Mouse (Mus musculus): ENCODE measurements around the gene Rpa1. TPM values are rescaled to one million over a fixed set of nuclear protein-coding genes. Genes with fewer than 3 reads are reported as not detected.

Rpa1 gene
- polyA plus RNA-seq, 1 experiment from 2014 or later, result 146 TPM

DNA sequence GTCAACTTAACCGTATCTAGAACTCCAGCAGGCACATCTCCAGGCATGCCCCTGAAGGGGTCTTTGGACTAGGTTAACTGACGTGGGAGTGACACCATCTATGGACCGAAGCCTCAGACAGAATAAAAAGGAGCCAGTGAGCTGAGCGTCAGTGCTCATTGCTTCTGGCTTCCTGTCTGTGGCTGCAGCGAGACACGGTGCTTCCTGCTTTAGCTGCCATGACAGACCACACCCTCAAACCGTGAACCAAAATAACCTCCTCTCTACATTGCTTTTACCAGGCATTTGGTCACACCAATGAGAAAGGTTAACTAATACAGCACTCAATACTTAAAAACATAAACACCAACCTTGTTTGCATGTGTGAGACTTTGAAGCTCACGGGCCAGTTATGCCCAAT is 11.4 kb downstream of the Rpa1 start:
- DNase-seq (ENCODE audit: low spot score) (no peak), ATAC-seq (replicated peaks; ENCODE audit: low FRiP score) (no peak)
- no peak overlapping the region for H3K4me2 ChIP-seq (ENCODE audit: low read depth, low read length, severe bottlenecking)
- H3K36me3 ChIP-seq (ENCODE audit: control insufficient read depth, insufficient read depth, low read length), result peaks cover 8% of the 10 kb centered on the region
- no peak overlapping the region for H3K27ac ChIP-seq (ENCODE audit: low read depth, low read length)
- no peak overlapping the region for H3K4me3 ChIP-seq (ENCODE audit: low read depth, low read length)
- no peaks in the 10 kb centered on the region for H3K9me3 ChIP-seq (ENCODE audit: control insufficient read depth, low read length)
- no peaks in the 10 kb centered on the region for H3K27me3 ChIP-seq (ENCODE audit: control insufficient read depth, insufficient read depth, low read length)
- 88% methylated on average over 8 of the region's 8 CpGs for WGBS
- H3K4me1 ChIP-seq (replicated peaks; ENCODE audit: control insufficient read depth, insufficient read depth, low read length), result no peaks in the 10 kb centered on the region
- H3K9ac ChIP-seq (ENCODE audit: low read length), result no peak overlapping the region

DNA sequence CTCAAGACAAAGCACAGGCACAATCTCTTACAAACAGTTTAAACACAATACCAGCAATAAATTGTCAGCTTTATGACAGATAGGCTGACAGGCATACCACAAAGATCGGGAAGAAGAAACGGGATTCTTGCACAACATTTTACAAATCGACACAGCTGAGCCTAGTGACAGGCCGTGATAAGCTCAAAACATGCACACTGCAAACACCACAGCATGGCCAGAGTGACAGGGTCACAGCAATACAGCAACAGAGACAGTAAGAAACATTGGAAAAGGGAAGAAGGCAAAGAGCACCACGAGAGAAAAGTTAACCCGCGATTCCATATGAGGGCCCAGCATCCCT is 22.2 kb downstream of the Rpa1 start:
- ATAC-seq (replicated peaks; ENCODE audit: low FRiP score), result no peak
- no peaks in the 10 kb centered on the region for H3K9me3 ChIP-seq (ENCODE audit: control insufficient read depth, low read length)

DNA sequence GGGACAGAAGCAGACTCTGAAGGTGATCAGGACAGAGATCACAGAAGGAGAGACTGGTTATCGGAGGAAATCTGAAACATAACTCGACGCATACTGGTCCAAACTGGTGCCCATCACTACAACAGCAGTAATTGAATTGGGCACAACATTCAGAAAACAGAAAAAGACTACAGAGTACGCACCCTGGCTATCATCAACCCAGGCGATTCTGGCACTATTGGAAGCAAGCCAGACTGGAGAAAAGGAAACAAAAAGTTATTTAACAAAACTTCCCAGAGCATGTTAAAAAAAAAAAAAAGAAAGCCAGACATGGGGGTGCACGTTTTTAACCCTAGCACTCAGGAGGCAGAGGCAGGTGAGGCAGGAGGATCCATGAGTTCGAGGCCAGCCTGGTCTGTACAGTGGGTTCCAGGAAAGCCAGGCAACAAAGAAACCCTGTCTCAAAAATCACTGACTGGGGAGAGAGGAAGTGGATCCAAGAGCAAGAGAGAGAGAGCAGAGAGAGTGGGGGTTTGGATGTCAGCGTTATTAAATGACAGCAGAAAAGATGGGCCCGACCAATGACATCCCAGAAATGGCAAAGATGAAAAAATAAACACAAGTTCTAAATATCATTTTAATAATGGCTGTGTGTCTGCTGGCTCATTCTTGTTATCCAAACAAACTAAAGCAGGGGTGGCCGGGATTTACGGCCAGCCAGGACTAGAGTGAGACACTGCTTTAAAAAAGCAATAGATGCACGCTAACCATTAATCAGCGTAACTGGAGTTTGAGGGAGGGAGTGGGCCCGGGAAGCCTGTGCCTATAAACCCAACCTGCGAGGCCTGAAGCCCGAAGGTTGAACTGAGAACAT is 22.8 kb downstream of the Rpa1 start:
- H3K4me1 ChIP-seq (replicated peaks; ENCODE audit: control insufficient read depth, insufficient read depth, low read length), result no peaks in the 10 kb centered on the region
- no peak overlapping the region for H3K4me2 ChIP-seq (ENCODE audit: low read depth, low read length, severe bottlenecking)
- no peaks in the 10 kb centered on the region for H3K27me3 ChIP-seq (ENCODE audit: control insufficient read depth, insufficient read depth, low read length)
- H3K9ac ChIP-seq (ENCODE audit: low read length), result no peak overlapping the region
- no peaks in the 10 kb centered on the region for H3K36me3 ChIP-seq (ENCODE audit: control insufficient read depth, insufficient read depth, low read length)
- H3K9me3 ChIP-seq (ENCODE audit: control insufficient read depth, low read length), result no peaks in the 10 kb centered on the region
- DNase-seq (ENCODE audit: low spot score) (no peak), ATAC-seq (replicated peaks; ENCODE audit: low FRiP score) (no peak)
- H3K4me3 ChIP-seq (ENCODE audit: low read depth, low read length), result no peak overlapping the region
- WGBS, result 90% methylated on average over 16 of the region's 16 CpGs
- no peak overlapping the region for H3K27ac ChIP-seq (ENCODE audit: low read depth, low read length)

More for the DNA sequence above, 22.2 kb downstream of the Rpa1 start:
- no peak overlapping the region for H3K27ac ChIP-seq (ENCODE audit: low read depth, low read length)
- no peaks in the 10 kb centered on the region for H3K36me3 ChIP-seq (ENCODE audit: control insufficient read depth, insufficient read depth, low read length)
- no peak for DNase-seq (ENCODE audit: low spot score)
- H3K4me1 ChIP-seq (replicated peaks; ENCODE audit: control insufficient read depth, insufficient read depth, low read length), result no peaks in the 10 kb centered on the region
- 88% methylated on average over 7 of the region's 7 CpGs for WGBS
- no peak overlapping the region for H3K9ac ChIP-seq (ENCODE audit: low read length)
- no peak overlapping the region for H3K4me2 ChIP-seq (ENCODE audit: low read depth, low read length, severe bottlenecking)
- no peaks in the 10 kb centered on the region for H3K27me3 ChIP-seq (ENCODE audit: control insufficient read depth, insufficient read depth, low read length)
- H3K4me3 ChIP-seq (ENCODE audit: low read depth, low read length), result no peak overlapping the region

DNA sequence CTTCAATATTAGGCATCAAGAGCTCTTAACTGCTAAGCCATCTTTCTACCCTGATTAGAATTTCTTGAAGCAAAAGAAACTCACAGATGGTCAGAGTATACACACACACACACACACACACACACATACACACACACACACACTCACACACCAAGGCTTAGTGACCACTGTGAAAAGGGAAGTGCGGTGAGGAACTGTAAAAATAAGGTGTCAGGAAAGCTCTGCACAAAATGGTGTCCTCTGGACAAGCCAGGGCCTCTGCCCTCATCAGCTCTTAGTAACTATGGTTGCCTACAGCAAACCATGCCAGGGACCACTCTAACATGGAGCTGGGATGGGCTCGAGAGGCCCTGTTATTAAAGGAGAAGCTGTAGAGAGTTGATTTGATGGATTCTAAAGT is 23.7 kb downstream of the Rpa1 start:
- DNase-seq (ENCODE audit: low spot score) (no peak), ATAC-seq (replicated peaks; ENCODE audit: low FRiP score) (no peak)
- WGBS, result 90% methylated on average over 2 of the region's 2 CpGs
- no peaks in the 10 kb centered on the region for H3K27me3 ChIP-seq (ENCODE audit: control insufficient read depth, insufficient read depth, low read length)
- no peaks in the 10 kb centered on the region for H3K9me3 ChIP-seq (ENCODE audit: control insufficient read depth, low read length)
- no peak overlapping the region for H3K27ac ChIP-seq (ENCODE audit: low read depth, low read length)
- no peak overlapping the region for H3K4me3 ChIP-seq (ENCODE audit: low read depth, low read length)
- H3K9ac ChIP-seq (ENCODE audit: low read length), result no peak overlapping the region
- H3K4me2 ChIP-seq (ENCODE audit: low read depth, low read length, severe bottlenecking), result no peak overlapping the region
- H3K36me3 ChIP-seq (ENCODE audit: control insufficient read depth, insufficient read depth, low read length), result no peaks in the 10 kb centered on the region
- no peaks in the 10 kb centered on the region for H3K4me1 ChIP-seq (replicated peaks; ENCODE audit: control insufficient read depth, insufficient read depth, low read length)

DNA sequence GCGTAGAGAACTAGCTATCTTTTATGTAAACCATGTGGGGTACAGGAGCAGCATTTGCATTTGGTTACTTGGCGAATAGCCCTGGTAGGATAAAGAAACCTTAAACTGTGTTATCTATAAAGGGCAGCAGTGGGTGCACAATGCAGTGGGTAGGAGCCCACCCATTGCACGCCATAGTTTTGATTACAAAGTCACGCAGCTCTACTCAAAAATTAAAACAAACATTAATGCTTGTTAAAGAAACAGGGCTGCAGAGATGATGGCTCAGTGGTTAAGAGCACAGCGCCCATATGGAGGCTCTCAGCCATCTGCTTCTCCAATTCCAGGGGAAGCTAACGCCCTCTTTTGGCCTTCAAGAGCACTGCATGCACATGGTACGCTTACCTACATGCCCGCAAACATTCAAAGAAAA is 24.8 kb downstream of the Rpa1 start:
- H3K4me1 ChIP-seq (replicated peaks; ENCODE audit: control insufficient read depth, insufficient read depth, low read length), result no peaks in the 10 kb centered on the region
- H3K4me2 ChIP-seq (ENCODE audit: low read depth, low read length, severe bottlenecking), result no peak overlapping the region
- H3K4me3 ChIP-seq (ENCODE audit: low read depth, low read length), result no peak overlapping the region
- H3K9me3 ChIP-seq (ENCODE audit: control insufficient read depth, low read length), result no peaks in the 10 kb centered on the region
- DNase-seq (ENCODE audit: low spot score) (no peak), ATAC-seq (replicated peaks; ENCODE audit: low FRiP score) (no peak)
- no peak overlapping the region for H3K9ac ChIP-seq (ENCODE audit: low read length)
- no peaks in the 10 kb centered on the region for H3K27me3 ChIP-seq (ENCODE audit: control insufficient read depth, insufficient read depth, low read length)
- H3K36me3 ChIP-seq (ENCODE audit: control insufficient read depth, insufficient read depth, low read length), result no peaks in the 10 kb centered on the region
- 84% methylated on average over 8 of the region's 8 CpGs for WGBS
- no peak overlapping the region for H3K27ac ChIP-seq (ENCODE audit: low read depth, low read length)

DNA sequence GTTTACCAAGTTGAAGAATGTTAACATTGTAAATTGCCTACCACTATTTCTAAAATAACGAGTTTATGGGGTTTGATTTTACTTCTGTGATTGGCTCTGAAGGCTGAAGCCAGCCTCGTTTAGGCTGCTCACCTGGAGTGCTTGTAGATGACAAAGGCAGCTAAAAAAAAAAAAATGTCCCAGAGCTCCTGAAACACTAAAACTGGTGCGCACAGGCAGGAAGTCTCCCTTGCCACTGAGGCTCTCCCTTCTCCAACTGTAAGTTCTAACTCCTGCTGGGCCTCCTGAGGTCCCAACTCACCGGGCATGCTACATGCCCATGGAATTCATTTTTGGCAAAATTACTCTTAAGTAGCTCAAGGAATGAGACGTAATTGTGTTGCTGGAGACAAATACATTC is 28.9 kb downstream of the Rpa1 start:
- no peak overlapping the region for H3K27ac ChIP-seq (ENCODE audit: low read depth, low read length)
- H3K4me3 ChIP-seq (ENCODE audit: low read depth, low read length), result no peak overlapping the region
- no peak for DNase-seq (ENCODE audit: low spot score)
- no peak overlapping the region for H3K9ac ChIP-seq (ENCODE audit: low read length)
- H3K27me3 ChIP-seq (ENCODE audit: control insufficient read depth, insufficient read depth, low read length), result no peaks in the 10 kb centered on the region
- H3K9me3 ChIP-seq (ENCODE audit: control insufficient read depth, low read length), result no peaks in the 10 kb centered on the region
- H3K4me1 ChIP-seq (replicated peaks; ENCODE audit: control insufficient read depth, insufficient read depth, low read length), result no peaks in the 10 kb centered on the region
- no peak for ATAC-seq (replicated peaks; ENCODE audit: low FRiP score)
- H3K4me2 ChIP-seq (ENCODE audit: low read depth, low read length, severe bottlenecking), result no peak overlapping the region
- WGBS, result 71% methylated on average over 5 of the region's 5 CpGs
- H3K36me3 ChIP-seq (ENCODE audit: control insufficient read depth, insufficient read depth, low read length), result no peaks in the 10 kb centered on the region; the same call in 1 of the 2 replicates

- DNase-seq (ENCODE audit: low spot score) (no peak), ATAC-seq (replicated peaks; ENCODE audit: low FRiP score) (no peak)
- Histone ChIP-seq H3K27me3 (ENCODE audit: control insufficient read depth, insufficient read depth, low read length) (no peaks in the 10 kb centered on the region), H3K27ac (ENCODE audit: low read depth, low read length) (no peak overlapping the region), H3K9ac (ENCODE audit: low read length) (no peak overlapping the region), H3K36me3 (ENCODE audit: control insufficient read depth, insufficient read depth, low read length) (no peaks in the 10 kb centered on the region; the same call in 1 of the 2 replicates), H3K4me3 (ENCODE audit: low read depth, low read length) (no peak overlapping the region), H3K4me2 (ENCODE audit: low read depth, low read length, severe bottlenecking) (no peak overlapping the region), H3K9me3 (ENCODE audit: control insufficient read depth, low read length) (no peaks in the 10 kb centered on the region), H3K4me1 (replicated peaks; ENCODE audit: control insufficient read depth, insufficient read depth, low read length) (no peaks in the 10 kb centered on the region)
- WGBS, result 78% methylated on average over 14 of the region's 14 CpGs
Measured at GRCm38 (mm10) chr11:75318351-75319221, 29.5 kb downstream of the Rpa1 start.

DNA sequence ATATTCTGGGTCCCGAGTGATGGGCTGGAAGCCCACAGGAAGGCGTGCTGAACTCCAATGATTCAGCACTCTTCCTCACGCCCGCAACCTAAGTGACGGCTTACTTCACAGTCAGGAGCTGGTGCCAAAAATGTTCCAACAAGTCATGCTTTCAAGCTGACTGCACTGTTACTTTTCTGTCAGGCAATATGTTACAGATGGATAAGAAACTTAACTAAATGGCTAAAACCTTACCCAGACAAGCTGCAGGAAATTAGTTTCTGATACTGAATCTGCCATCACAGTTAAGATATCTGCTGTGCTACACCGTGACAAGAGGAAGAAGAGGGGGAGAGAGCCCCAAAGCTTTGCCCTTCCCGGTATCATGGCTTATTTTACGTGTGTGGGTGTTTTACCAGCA is 34.3 kb downstream of the Rpa1 start:
- DNase-seq (ENCODE audit: low spot score) (no peak), ATAC-seq (replicated peaks; ENCODE audit: low FRiP score) (no peak)
- 91% methylated on average over 8 of the region's 8 CpGs for WGBS
- H3K4me2 ChIP-seq (ENCODE audit: low read depth, low read length, severe bottlenecking), result no peak overlapping the region
- H3K27me3 ChIP-seq (ENCODE audit: control insufficient read depth, insufficient read depth, low read length), result no peaks in the 10 kb centered on the region
- no peak overlapping the region for H3K4me3 ChIP-seq (ENCODE audit: low read depth, low read length)
- H3K27ac ChIP-seq (ENCODE audit: low read depth, low read length), result no peak overlapping the region
- no peaks in the 10 kb centered on the region for H3K9me3 ChIP-seq (ENCODE audit: control insufficient read depth, low read length)
- peaks cover 6% of the 10 kb centered on the region; the same call in 1 of the 2 replicates for H3K36me3 ChIP-seq (ENCODE audit: control insufficient read depth, insufficient read depth, low read length)
- no peak overlapping the region for H3K9ac ChIP-seq (ENCODE audit: low read length)
- no peaks in the 10 kb centered on the region for H3K4me1 ChIP-seq (replicated peaks; ENCODE audit: control insufficient read depth, insufficient read depth, low read length)
